Mouse (Mus musculus): Measurements from ENCODE around the gene Ubr4. TPM values are rescaled to one million over a fixed set of nuclear protein-coding genes. Genes with fewer than 3 reads are reported as not detected.
A peak's percentile ranks its signal among the peaks of the same experiment; 100 is the strongest.

Ubr4 gene
- polyA plus RNA-seq (2015; fragmentation: Nextera tagmentation; extraction: Ambion mirVana), result 64.7 and 67.5 TPM in 2 replicates

DNA sequence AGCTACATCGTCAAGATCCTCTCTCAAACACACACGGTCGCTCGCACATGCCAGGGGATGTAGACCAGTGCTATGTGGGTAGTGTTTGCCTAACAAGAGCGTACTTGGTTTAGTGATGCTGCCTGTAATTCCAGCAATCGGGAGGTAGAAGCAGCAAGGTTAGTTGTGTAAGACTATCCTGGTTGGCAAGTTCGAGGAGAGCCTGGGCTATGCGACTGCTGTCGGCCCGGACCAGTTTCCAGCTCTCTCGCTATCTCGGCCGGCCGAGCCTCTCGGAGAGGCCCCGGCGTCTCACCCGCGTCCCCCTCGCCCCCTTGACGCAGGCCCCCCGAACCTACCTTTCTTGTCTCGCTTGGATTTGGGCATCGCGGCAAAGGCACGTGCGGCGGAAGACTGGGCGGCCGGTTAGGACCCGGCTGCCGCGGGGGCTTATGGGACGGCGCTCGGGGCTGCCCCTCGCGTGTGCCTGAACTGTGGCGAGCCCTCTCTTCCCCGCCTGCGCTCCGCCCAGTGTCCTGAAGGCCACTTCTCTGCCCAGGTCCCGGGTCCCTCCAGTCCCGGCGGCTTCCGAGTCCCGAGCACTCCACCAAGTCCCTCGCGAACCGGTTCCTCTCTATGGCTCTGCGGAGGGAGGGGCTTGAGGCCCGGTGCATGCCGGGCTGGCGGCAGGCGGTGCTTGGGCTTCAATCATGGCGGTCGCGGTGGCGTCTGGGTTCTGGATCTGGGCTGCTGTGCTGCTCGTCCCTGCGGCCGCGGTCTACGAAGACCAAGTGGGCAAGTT lies at the start of gene Ubr4, which contains the start of the genes Mrto4 and Emc1:
Gene Ubr4 (plus strand): TSS at position 679 of the 781 bp plus-strand sequence.
Gene Mrto4 (minus strand): TSS at position 646 of the 781 bp plus-strand sequence.
Gene Emc1 (plus strand): TSS at position 657 of the 781 bp plus-strand sequence.
- peak; percentile 87 for ATAC-seq (ENCODE audit: insufficient number of reproducible peaks, low FRiP score, low TSS enrichment, low read depth)

DNA sequence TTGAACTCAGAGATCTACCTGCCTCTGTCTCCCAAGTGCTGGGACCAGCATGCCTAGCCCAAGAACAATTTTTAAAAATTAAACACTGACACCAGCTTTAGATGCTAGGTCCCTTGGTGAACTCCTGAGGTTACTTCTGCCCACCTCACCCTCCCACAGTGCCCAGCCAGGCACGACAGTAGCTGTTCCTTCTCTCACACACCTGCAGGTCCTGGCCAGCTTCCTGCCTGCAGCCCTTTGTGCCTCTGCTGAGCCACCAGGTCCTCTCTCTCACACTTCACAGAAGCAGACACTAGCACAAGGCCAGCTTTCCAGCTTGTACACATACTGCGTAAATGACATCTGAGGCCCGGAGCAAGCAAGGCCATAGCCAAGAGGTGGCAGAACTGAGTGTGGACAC lies 46.9 kb upstream of the Ubr4 start:
- Histone ChIP-seq H3K9me3 (no peaks in the 10 kb centered on the region), H3K9ac (no peak overlapping the region), H3K4me3 (no peak overlapping the region), H3K27ac (no peak overlapping the region), H3K4me2 (no peak overlapping the region), H3K4me1 (peaks cover 14% of the 10 kb centered on the region), H3K36me3 (peaks cover 37% of the 10 kb centered on the region), H3K27me3 (no peaks in the 10 kb centered on the region)
- WGBS, result 88% methylated on average over 3 of the region's 3 CpGs
- ATAC-seq (ENCODE audit: insufficient number of reproducible peaks, low FRiP score, low TSS enrichment, low read depth), result no peak

More for the DNA sequence above, at the start of gene Ubr4, which contains the start of the genes Mrto4 and Emc1:
- no peaks in the 10 kb centered on the region for H3K27me3 ChIP-seq
- H3K36me3 ChIP-seq, result peaks cover 53% of the 10 kb centered on the region
- peaks cover 20% of the 10 kb centered on the region for H3K4me1 ChIP-seq
- H3K9me3 ChIP-seq, result no peaks in the 10 kb centered on the region
- peak within 1 kb of the TSS; percentile 87 for H3K4me2 ChIP-seq
- peak within 1 kb of the TSS; percentile 78 for H3K4me3 ChIP-seq
- under 1% methylated on average over 64 of the region's 64 CpGs for WGBS
- peak within 1 kb of the TSS; percentile 89 for H3K9ac ChIP-seq
- peak within 1 kb of the TSS; percentile 96 for H3K27ac ChIP-seq

DNA sequence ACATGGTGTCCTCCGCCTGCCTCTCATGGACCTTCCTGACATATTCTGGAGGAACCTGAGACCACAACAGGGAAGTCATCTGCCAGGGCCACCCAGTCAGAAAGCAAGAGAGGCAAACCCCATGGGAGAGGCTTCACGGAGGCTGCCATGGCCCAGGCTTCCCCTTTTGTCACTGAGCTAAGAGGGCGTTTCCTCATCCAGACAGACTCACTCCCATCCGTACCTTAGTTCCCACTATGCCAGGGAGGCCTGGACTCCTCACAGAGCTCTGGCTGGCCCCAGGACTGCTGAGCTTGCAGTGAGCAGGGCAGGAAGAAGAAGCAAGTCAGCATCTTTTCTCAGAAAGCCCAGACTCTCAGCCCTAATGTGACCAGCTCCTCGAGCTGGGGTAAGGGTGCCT lies 44.5 kb upstream of the Ubr4 start:
- ATAC-seq (ENCODE audit: insufficient number of reproducible peaks, low FRiP score, low TSS enrichment, low read depth), result no peak
- Histone ChIP-seq H3K4me3 (no peak overlapping the region), H3K9me3 (no peaks in the 10 kb centered on the region), H3K27me3 (no peaks in the 10 kb centered on the region), H3K4me2 (no peak overlapping the region), H3K9ac (no peak overlapping the region), H3K4me1 (peaks cover 30% of the 10 kb centered on the region), H3K27ac (no peak overlapping the region), H3K36me3 (peaks cover 20% of the 10 kb centered on the region)
- 86% methylated on average over 5 of the region's 5 CpGs for WGBS

DNA sequence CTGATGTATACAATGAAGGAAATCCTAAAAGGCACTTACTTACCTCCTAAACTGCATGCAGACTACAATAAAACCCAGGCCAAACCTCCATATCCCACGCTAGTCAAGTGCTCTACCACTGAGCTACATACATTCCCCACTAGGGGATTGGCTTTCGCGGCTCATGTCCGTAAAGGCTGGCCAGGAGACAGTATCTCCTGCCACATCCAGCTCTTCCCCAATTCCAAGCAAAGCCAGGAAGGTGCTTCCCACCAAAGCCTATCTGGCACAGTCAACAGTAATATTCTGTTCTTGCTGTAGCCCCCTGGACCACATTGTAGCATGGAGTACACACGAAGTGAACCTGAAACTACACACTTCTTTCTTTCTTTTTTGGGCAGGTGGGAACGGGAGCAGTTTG lies 42.8 kb upstream of the Ubr4 start:
- H3K27ac ChIP-seq, result 0 out of 2 replicates have a peak overlapping the region, but pooled peaks have one; percentile 77
- peaks cover 30% of the 10 kb centered on the region for H3K4me1 ChIP-seq
- H3K4me2 ChIP-seq, result peak overlapping the region; percentile 94
- WGBS, result 18% methylated on average over 6 of the region's 6 CpGs
- H3K9ac ChIP-seq, result peak overlapping the region; percentile 88
- peak overlapping the region; percentile 67 for H3K4me3 ChIP-seq
- no peaks in the 10 kb centered on the region for H3K9me3 ChIP-seq
- no peaks in the 10 kb centered on the region for H3K27me3 ChIP-seq
- ATAC-seq (ENCODE audit: insufficient number of reproducible peaks, low FRiP score, low TSS enrichment, low read depth), result no peak
- H3K36me3 ChIP-seq, result peaks cover 24% of the 10 kb centered on the region

DNA sequence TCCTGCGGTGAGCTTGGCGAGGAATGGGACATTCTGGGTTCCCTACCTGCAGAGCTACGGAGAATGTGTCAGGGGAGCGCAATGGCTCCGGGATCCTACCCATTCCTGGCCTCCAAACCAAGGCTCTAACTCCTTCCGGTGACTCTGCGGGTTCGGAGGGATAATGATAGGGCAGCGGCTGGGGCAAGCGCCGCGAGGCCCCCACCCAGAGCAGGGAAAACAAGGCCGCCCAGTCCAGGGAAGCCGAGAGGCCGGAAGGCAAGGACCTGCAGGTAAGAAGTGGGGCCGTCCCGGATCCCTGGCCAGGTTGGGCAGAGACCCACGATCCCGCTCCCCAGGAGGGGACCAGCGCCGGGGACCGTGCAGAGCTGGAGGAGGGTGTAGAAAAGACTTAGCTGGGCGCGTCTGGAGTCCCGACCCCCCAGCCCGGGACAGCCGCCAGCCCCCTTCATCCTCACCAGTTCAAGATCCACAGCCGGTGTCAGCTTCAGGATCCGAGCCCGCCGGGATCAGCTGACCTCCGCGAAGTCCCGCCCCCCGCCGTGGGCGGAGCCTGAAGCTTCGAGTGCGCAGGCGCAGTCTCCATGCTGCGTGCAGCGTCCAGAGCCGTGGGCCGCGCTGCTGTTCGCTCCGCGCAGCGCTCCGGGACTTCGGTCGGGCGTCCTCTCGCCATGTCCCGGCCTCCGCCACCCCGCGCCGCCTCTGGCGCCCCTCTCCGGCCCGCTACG lies 42.1 kb upstream of the Ubr4 start, which contains the start of the genes Pqlc2 and Akr7a5:
Gene Pqlc2 (minus strand): TSS at position 538 of the 728 bp plus-strand sequence.
Gene Akr7a5 (plus strand): TSS at position 574 of the 728 bp plus-strand sequence.
- Histone ChIP-seq H3K4me2 (peak within 1 kb of the TSS; percentile 94), H3K9me3 (no peaks in the 10 kb centered on the region), H3K4me1 (peaks cover 30% of the 10 kb centered on the region), H3K4me3 (peak within 1 kb of the TSS; percentile 67), H3K9ac (peak within 1 kb of the TSS; percentile 88), H3K27me3 (no peaks in the 10 kb centered on the region), H3K36me3 (peaks cover 24% of the 10 kb centered on the region), H3K27ac (peak within 1 kb of the TSS; percentile 77)
- peak; percentile 87 for ATAC-seq (ENCODE audit: insufficient number of reproducible peaks, low FRiP score, low TSS enrichment, low read depth)
- WGBS, result under 1% methylated on average over 62 of the region's 63 CpGs

DNA sequence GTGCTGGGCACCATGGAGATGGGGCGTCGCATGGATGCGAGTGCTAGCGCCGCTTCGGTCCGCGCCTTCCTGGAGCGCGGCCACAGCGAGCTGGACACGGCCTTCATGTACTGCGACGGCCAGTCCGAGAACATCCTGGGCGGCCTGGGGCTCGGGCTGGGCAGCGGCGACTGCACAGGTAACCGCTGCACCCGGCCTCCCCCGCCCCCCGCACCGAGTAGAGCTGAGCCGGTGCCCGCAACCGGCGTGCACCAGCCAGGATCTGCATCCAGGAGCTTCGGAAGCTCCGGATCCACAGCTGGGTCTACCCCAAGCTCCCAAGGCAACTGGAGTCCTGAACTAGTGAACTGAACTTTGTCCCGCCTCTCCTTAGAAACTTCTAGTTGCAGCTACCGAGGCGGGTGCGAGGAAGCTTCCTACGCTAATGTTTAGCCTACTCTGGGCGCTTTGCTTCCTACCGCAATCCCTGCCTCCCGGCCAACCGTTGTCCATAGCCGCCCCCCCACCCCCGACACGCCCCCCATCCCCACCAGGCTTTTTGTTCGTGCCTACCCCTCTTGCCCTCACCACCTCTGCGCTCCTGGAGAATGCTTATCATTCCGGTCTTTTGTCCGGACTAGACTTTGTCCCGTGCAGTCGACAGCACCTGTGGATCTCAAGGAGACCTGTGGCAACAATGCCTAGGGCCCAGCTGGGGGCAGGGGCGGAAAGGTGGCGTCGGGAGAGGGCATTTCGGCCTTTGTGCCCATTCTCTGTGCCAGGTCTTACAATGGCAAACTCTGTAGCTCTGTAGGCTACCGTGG lies 41.3 kb upstream of the Ubr4 start:
- peaks cover 30% of the 10 kb centered on the region for H3K4me1 ChIP-seq
- H3K36me3 ChIP-seq, result peaks cover 26% of the 10 kb centered on the region
- H3K27ac ChIP-seq, result peak overlapping the region; percentile 77
- no peaks in the 10 kb centered on the region for H3K9me3 ChIP-seq
- no peaks in the 10 kb centered on the region for H3K27me3 ChIP-seq
- under 1% methylated on average over 53 of the region's 53 CpGs for WGBS
- peak overlapping the region; percentile 67 for H3K4me3 ChIP-seq
- H3K4me2 ChIP-seq, result peak overlapping the region; percentile 94
- H3K9ac ChIP-seq, result peak overlapping the region; percentile 79
- ATAC-seq (ENCODE audit: insufficient number of reproducible peaks, low FRiP score, low TSS enrichment, low read depth), result peak; percentile 42

DNA sequence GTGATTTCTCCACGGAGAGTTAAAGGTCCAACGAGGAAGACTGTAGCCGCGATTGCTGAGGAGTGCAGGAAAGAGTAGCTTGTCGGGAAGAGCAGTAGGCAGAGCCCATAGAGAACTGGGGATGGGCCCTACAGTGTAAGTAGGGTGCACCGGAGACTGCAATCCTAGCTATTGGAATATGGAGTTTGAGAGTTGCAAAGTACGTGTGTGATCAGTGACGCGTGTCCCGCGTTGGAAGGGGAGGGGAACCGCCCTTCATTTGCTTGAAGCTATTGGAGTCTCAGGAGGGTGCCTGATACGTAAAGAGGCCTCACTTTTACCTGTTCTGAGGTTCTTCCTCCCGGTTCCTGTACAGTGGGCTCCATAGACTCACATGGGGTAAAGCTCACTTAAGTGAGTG lies 40.7 kb upstream of the Ubr4 start:
- WGBS, result 12% methylated on average over 14 of the region's 14 CpGs
- ATAC-seq (ENCODE audit: insufficient number of reproducible peaks, low FRiP score, low TSS enrichment, low read depth), result no peak
- Histone ChIP-seq H3K9me3 (no peaks in the 10 kb centered on the region), H3K4me1 (peaks cover 30% of the 10 kb centered on the region), H3K4me2 (peak overlapping the region; percentile 94), H3K9ac (peak overlapping the region; percentile 79), H3K36me3 (peaks cover 26% of the 10 kb centered on the region), H3K27me3 (no peaks in the 10 kb centered on the region), H3K27ac (no peak overlapping the region), H3K4me3 (peak overlapping the region; percentile 67)

DNA sequence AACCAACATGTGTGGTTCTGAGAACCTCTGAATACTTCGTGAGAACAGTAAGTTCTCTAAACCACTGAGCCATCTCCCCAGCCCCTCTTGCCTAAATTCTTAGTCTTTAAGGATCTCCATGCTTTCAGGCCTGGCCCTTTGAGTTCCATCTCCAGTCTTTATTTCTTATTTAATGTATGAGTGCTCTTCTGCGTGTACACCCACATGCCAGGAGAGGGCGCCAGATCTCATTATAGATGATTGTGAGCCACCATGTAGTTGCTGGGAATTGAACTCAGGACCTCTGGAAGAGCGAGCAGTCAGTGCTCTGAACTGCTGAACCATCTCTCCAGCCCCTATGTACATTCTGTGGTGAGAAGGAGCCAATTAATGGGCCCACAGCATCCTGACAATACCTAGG lies 39.8 kb upstream of the Ubr4 start:
- Histone ChIP-seq H3K4me1 (peaks cover 30% of the 10 kb centered on the region), H3K4me3 (no peak overlapping the region), H3K27ac (no peak overlapping the region), H3K4me2 (no peak overlapping the region), H3K36me3 (peaks cover 33% of the 10 kb centered on the region), H3K9me3 (no peaks in the 10 kb centered on the region), H3K27me3 (no peaks in the 10 kb centered on the region), H3K9ac (no peak overlapping the region)
- no peak for ATAC-seq (ENCODE audit: insufficient number of reproducible peaks, low FRiP score, low TSS enrichment, low read depth)
- 65% methylated on average over 4 of the region's 4 CpGs for WGBS

DNA sequence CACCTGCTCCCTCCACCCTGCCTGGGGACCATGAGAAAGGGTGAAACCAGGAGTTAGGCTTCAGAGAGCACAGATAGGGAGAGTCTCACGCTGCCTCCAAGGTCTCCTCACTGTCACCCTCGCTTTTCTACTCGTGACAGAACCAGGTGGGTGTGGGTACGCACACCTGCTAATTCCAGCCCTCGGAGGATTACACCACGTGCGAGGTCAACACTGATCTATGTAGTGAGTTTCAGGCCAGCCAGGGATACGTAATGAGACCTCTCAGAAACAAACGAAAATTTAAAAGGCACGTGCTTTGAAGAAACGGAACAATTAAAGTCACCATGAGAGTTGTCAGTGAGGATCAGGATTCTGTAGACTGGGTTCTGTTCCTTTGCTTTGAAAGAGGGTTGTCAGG lies 34.0 kb upstream of the Ubr4 start:
- H3K27me3 ChIP-seq, result no peaks in the 10 kb centered on the region
- no peak overlapping the region for H3K27ac ChIP-seq
- no peaks in the 10 kb centered on the region for H3K9me3 ChIP-seq
- no peaks in the 10 kb centered on the region for H3K4me1 ChIP-seq
- H3K9ac ChIP-seq, result no peak overlapping the region
- WGBS, result 93% methylated on average over 11 of the region's 11 CpGs
- ATAC-seq (ENCODE audit: insufficient number of reproducible peaks, low FRiP score, low TSS enrichment, low read depth), result no peak
- no peak overlapping the region for H3K4me3 ChIP-seq
- peaks cover 49% of the 10 kb centered on the region for H3K36me3 ChIP-seq
- H3K4me2 ChIP-seq, result no peak overlapping the region

DNA sequence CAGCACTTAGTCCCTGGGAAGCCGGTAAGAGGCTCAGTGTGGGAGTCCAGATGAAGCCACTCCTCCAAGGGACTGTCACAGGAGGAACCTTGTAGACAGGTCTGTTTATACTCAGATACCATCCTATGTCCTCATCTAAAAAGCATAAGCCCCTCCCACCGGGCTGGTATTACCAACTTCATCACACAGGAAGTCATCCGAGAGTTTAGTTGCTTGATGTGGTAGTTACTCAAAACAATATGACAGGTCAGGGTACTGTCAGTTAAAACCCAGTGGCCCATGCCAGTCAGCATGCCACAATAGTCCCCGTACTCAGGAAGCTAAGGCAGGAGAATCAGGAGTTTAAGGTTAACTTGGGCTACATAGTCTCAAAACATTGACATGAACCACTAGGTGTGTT lies 32.7 kb upstream of the Ubr4 start:
- no peaks in the 10 kb centered on the region for H3K27me3 ChIP-seq
- H3K9ac ChIP-seq, result no peak overlapping the region
- no peak for ATAC-seq (ENCODE audit: insufficient number of reproducible peaks, low FRiP score, low TSS enrichment, low read depth)
- no peak overlapping the region for H3K4me3 ChIP-seq
- no peaks in the 10 kb centered on the region for H3K9me3 ChIP-seq
- H3K4me2 ChIP-seq, result no peak overlapping the region
- H3K4me1 ChIP-seq, result no peaks in the 10 kb centered on the region
- H3K36me3 ChIP-seq, result peaks cover 41% of the 10 kb centered on the region
- no peak overlapping the region for H3K27ac ChIP-seq
- WGBS, result 92% methylated on average over 4 of the region's 4 CpGs

DNA sequence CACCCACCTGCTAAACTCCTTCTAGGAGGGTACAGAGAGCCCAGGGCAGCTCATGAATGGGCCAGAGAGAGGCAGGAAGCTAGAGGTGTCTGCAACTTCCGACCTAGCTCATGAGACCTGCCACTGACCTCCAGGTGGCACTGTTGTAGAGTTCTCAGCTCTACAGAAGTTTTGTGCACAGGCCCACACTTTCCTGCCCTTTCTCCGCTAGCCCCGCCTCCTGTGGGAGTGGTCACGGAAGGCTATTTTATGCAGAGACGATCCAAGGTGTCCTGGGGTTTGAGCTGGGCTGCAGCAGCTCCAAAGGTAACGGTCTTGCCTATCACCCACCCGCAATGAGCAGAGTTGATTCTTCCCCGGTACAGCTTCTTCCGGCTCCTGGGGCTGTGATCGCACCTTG lies 21.8 kb upstream of the Ubr4 start:
- H3K27ac ChIP-seq, result no peak overlapping the region
- 11% methylated on average over 10 of the region's 10 CpGs for WGBS
- H3K27me3 ChIP-seq, result no peaks in the 10 kb centered on the region
- peak overlapping the region; percentile 29 for H3K4me3 ChIP-seq
- H3K9ac ChIP-seq, result no peak overlapping the region
- 0 out of 2 replicates have a peak, but pooled peaks have one; percentile 61 for ATAC-seq (ENCODE audit: insufficient number of reproducible peaks, low FRiP score, low TSS enrichment, low read depth)
- no peaks in the 10 kb centered on the region for H3K9me3 ChIP-seq
- H3K4me2 ChIP-seq, result peak overlapping the region; percentile 41
- H3K4me1 ChIP-seq, result no peaks in the 10 kb centered on the region
- H3K36me3 ChIP-seq, result no peaks in the 10 kb centered on the region
